Mouse (Mus musculus): ENCODE results near the gene Nrgn. TPM values are rescaled to one million over a fixed set of nuclear protein-coding genes. Genes with fewer than 3 reads are reported as not detected.

The Nrgn gene
- polyA plus RNA-seq (2017; shearing (Covaris generic)) = 0.44 TPM

GRCm38 (mm10) chr9:37552536-37553293, at the start of gene Nrgn:
Gene Nrgn, minus strand, starts transcription at chr9:37552904.

GRCm38 (mm10) chr9:37554838-37555748, 2.4 kb upstream of the Nrgn start, which contains the start of gene Siae:
Gene Siae, plus strand, starts transcription at chr9:37555698.

GRCm38 (mm10) chr9:37539170-37540025, 13.3 kb downstream of the Nrgn start, which contains the start of gene Vsig2:
Gene Vsig2, plus strand, starts transcription at chr9:37539255.

GRCm38 (mm10) chr9:37527396-37528224, 25.1 kb downstream of the Nrgn start, which contains the start of gene Esam:
Gene Esam, plus strand, starts transcription at chr9:37528078.

Other genes starting within 250 kb of the Nrgn start
- gene Ccdc15, start 204.5 kb downstream of the Nrgn start, polyA plus RNA-seq (2017; shearing (Covaris generic)) = 7.0 TPM
- gene Hepacam, start 185.6 kb downstream of the Nrgn start, polyA plus RNA-seq (2017; shearing (Covaris generic)) = not detected
- not detected for gene Robo4, start 151.0 kb downstream of the Nrgn start, polyA plus RNA-seq (2017; shearing (Covaris generic))
- gene Robo3, start 119.7 kb downstream of the Nrgn start, polyA plus RNA-seq (2017; shearing (Covaris generic)) = 0.43 TPM
- gene Msantd2, start 63.6 kb downstream of the Nrgn start, polyA plus RNA-seq (2017; shearing (Covaris generic)) = 36.0 TPM
- not detected for gene Esam, start 24.8 kb downstream of the Nrgn start, polyA plus RNA-seq (2017; shearing (Covaris generic))
- gene Vsig2, start 13.6 kb downstream of the Nrgn start, polyA plus RNA-seq (2017; shearing (Covaris generic)) = 0.69 TPM
- 11.1 TPM for gene Siae, start 2.8 kb upstream of the Nrgn start, polyA plus RNA-seq (2017; shearing (Covaris generic))
- gene Spa17, start 60.8 kb upstream of the Nrgn start, polyA plus RNA-seq (2017; shearing (Covaris generic)) = not detected
- gene Tbrg1, start 104.4 kb upstream of the Nrgn start, polyA plus RNA-seq (2017; shearing (Covaris generic)) = 141 TPM
- 0.44 TPM for gene Panx3, start 116.3 kb upstream of the Nrgn start, polyA plus RNA-seq (2017; shearing (Covaris generic))
- 0.27 TPM for gene Olfr160, start 163.3 kb upstream of the Nrgn start, polyA plus RNA-seq (2017; shearing (Covaris generic))
- not detected for gene Olfr874, start 192.2 kb upstream of the Nrgn start, polyA plus RNA-seq (2017; shearing (Covaris generic))
- not detected for gene Olfr875, start 219.0 kb upstream of the Nrgn start, polyA plus RNA-seq (2017; shearing (Covaris generic))